Mouse (Mus musculus) CD8-positive naive resting alpha-beta T cell, adult 2 months (primary cell): ENCODE results near the gene Zfp871.
"Not testable (repeated sequence)": the region's sequence is repeated elsewhere in the genome, so short reads cannot be mapped to it uniquely, and the experiment has no call there.

Experiments used
- DNase-seq, 2 experiments: peaks; one replicate each; pipeline ENCODE4 v3.0.0; 2022; ENCODE audit warnings: low read depth in 2 of 2, low spot score in 2 of 2

The Zfp871 gene

GRCm38 (mm10) chr17:32741057-32741456, 47.0 kb downstream of the Zfp871 start:
- no peak for DNase-seq

GRCm38 (mm10) chr17:32738406-32738805, 49.7 kb downstream of the Zfp871 start:
- no peak for DNase-seq

GRCm38 (mm10) chr17:32729029-32729428, 59.1 kb downstream of the Zfp871 start:
- DNase-seq = no peak

- DNase-seq = not testable (repeated sequence)
Measured at GRCm38 (mm10) chr17:32726360-32726759, 61.7 kb downstream of the Zfp871 start.

GRCm38 (mm10) chr17:32722771-32723170, 65.3 kb downstream of the Zfp871 start:
- no peak for DNase-seq

- not testable (repeated sequence) for DNase-seq
Measured at GRCm38 (mm10) chr17:32722151-32722550, 65.9 kb downstream of the Zfp871 start.
